Mouse (Mus musculus) heart, postnatal 25 days (tissue): ENCODE results near the gene Cyp4f40. TPM values are rescaled to one million over a fixed set of nuclear protein-coding genes. Genes with fewer than 3 reads are reported as not detected.
"Not testable (repeated sequence)": the region's sequence is repeated elsewhere in the genome, so short reads cannot be mapped to it uniquely, and the experiment has no call there.

Source experiments
- DNase-seq: peaks from one replicate; pipeline ENCODE4 v3.0.0; 2022; ENCODE audit warnings: low spot score
- intact Hi-C: fragments of 180-260 bp; cut with DNase I; formaldehyde crosslinking; loops from one replicate; pipeline ENCODE4 v1.15.1; 2025
- total RNA-seq, 2 experiments: library from RNA; stranded (reverse); gene quantifications; 2 replicates each; pipeline ENCODE4 v1.2.3; 2021

Gene Cyp4f40
- total RNA-seq, 2 experiments from 2014 or later, result not detected

DNA sequence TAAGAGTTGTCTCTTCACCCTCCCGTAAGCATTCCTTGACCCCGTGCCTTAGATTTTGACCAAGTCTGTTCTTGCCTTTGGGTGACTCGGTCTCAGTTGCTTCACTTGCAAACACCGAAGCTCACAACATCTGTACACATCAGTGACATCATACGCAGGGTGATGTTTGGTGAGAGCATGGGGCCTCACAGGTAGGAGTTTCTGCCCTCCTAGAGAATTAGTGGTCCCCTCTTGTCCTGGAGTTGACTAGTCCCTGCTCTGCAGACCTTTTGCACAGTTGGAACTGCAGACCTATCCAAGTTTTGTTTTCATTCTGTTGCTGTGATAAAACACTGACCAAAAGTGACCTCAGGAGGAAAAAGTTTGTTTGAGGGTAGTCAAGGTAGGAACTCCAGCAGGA lies 28.0 kb downstream of the Cyp4f40 start:
- no peak for DNase-seq
- intact Hi-C loops, result no loop called here

DNA sequence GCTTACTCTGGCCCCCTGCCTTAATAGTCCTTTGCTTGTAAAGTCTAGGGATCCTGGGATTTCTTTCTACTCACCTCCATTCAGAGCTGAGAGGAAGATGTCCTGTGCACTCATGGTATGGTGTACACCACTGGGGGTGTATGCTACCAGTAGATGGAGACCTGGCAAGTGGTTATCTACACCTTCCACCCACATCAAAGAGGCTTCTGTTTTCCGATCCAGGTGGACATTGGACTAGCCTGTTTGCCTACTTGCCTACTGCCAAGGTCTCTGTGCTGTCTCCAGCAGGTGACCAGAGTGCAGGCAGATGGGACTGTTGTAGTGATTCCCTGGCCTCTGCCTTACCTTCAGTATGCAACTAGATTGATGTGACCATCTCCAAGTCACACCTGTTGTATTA lies 32.3 kb downstream of the Cyp4f40 start:
- no peak for DNase-seq
- intact Hi-C loops, result no loop called here

DNA sequence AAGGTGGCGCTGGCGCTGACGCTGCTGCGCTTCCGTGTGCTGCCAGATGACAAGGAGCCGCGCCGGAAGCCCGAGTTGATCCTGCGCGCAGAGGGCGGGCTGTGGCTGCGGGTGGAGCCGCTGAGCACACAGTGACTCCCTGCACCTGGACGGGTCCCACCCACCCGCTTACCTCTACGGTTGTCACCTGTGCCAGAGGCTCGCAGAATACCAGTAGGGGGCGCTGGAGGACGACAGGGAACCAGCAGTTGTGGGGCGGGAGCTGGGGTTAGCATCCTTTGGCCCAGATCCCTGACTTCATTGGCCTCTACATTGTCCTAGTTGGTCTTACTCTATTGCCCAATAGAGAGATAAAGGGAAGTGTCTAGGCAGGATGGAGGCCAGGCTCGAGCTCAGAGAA lies 44.1 kb downstream of the Cyp4f40 start:
- DNase-seq, result no peak
- intact Hi-C loops, result no loop called here

DNA sequence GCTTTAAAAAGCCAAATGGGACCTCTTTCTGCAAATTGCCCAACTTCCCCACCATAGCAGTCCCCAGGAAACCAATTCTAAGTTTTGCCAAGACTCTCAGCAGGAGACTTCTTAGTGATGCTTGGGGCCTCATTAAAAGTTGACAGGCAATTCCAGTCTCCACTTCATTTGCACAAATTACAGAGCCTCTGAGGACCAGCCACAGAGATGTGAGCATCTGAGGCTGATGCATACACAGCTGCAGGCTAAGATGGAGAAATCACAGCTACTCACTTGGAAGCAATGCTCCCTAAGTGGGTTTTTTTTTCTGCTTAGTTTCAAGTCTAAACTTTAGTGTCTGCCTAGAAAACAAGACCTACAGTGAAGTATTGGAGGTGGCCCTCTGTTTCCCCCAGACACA lies 51.8 kb downstream of the Cyp4f40 start:
- not testable (repeated sequence) for DNase-seq

DNA sequence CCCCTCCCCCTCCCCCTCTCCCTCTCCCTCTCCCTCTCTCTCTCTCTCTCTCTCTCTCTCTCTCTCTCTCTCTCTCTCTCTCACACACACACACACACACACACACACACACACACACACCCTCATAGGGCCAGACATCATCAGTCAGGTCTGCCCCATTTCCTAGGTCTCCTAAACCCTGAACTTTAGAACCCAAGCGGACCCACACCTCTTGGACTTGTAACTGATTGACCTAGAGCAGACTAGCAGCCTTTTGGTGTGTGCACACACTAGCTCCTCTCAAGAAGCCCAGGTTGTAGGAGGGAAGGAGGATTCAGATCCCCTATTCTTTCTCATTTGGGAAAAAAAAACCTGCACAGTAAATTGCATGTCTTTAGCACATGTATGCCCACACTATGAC lies 63.5 kb downstream of the Cyp4f40 start:
- intact Hi-C loops, DNase-seq: not testable (repeated sequence)

More for the DNA sequence above, 51.8 kb downstream of the Cyp4f40 start:
- intact Hi-C loops, result not testable (repeated sequence)

DNA sequence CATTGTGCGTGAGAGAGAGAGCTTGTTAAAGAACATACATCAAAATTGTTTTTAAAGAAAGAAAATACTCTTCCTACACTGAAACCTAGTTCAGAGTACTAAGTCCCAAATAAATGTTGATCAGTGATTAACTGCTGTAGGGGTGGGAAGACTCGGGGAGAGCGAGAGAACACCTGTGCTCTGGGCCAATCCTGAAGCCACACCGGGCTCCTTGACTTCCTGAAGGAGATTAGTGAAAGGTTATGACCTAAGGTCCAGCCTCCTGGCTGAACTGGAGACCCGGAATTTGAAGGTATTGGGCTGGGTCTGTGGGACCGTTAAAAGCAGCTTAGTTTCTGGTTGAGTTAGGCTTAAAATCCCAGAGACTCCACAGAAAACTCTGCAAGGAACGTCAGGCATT lies 64.1 kb downstream of the Cyp4f40 start:
- DNase-seq, result no peak
- intact Hi-C loops, result no loop called here

DNA sequence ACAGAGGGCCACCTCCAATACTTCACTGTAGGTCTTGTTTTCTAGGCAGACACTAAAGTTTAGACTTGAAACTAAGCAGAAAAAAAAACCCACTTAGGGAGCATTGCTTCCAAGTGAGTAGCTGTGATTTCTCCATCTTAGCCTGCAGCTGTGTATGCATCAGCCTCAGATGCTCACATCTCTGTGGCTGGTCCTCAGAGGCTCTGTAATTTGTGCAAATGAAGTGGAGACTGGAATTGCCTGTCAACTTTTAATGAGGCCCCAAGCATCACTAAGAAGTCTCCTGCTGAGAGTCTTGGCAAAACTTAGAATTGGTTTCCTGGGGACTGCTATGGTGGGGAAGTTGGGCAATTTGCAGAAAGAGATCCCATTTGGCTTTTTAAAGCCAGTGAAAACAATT lies 67.7 kb downstream of the Cyp4f40 start:
- not testable (repeated sequence) for DNase-seq
- intact Hi-C loops, result loop anchor here (5.0 kb wide), 1 partner anchor 226 kb away; no protein-coding TSS in a partner anchor

Other genes starting within 250 kb of the Cyp4f40 start
- gene Pglyrp2, start 234.7 kb upstream of the Cyp4f40 start, total RNA-seq, result under 1 TPM; 0.16 to 0.20 TPM
- under 1 TPM in 1 of 2 experiments, not detected in 1; 0.18 TPM for gene Cyp4f39, start 206.2 kb upstream of the Cyp4f40 start, total RNA-seq
- gene Cyp4f17, start 152.8 kb upstream of the Cyp4f40 start, total RNA-seq, result 1 to 10 TPM; 5.4 to 7.4 TPM
- gene Cyp4f16, start 122.3 kb upstream of the Cyp4f40 start, total RNA-seq, result 1 to 10 TPM; 6.3 to 6.4 TPM
- gene Cyp4f37, start 37.6 kb upstream of the Cyp4f40 start, total RNA-seq, result not detected
- gene Cyp4f15, start 26.7 kb downstream of the Cyp4f40 start, total RNA-seq, result not detected
- gene Zfp871, start 129.4 kb downstream of the Cyp4f40 start, total RNA-seq, result 10 to 100 TPM; 25.7 to 31.9 TPM
- under 1 TPM in 1 of 2 experiments, not detected in 1; 0.26 TPM for gene Zfp811, start 151.0 kb downstream of the Cyp4f40 start, total RNA-seq
- gene Zfp799, start 171.4 kb downstream of the Cyp4f40 start, total RNA-seq, result 10 to 100 TPM; 10.4 to 14.2 TPM
- gene Zfp870, start 232.7 kb downstream of the Cyp4f40 start, total RNA-seq, result 10 to 100 TPM in 1 of 2 experiments, 1 to 10 TPM in 1; 9.3 to 10.4 TPM